Mouse (Mus musculus): Measurements from ENCODE around the gene Itga9.

DNA sequence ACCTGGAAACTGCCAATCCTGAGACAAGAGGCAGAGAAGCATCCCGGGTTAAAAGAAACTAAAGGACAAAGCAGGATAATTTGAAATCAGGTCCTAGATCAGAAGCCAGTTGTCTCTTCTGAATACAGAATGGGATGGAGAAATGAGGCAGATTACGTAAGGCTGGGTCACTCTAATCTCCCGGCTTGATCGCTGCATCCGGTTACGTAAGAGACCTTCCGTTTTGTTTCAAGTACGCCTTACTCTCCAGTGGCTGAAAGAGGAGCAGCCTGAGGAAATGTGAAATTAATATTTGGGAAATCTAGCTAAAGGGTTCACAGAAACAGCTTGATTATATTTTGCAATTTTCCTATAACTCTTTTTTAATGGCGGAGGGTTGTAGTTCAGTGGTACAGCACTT lies 306.6 kb downstream of the Itga9 start:
- no peak for TF ChIP-seq POLR2A (IDR thresholded peaks at IDR 0.05; ENCODE audit: extremely low read depth, insufficient read depth, low read length)
- TF ChIP-seq CTCF (IDR thresholded peaks at IDR 0.05; ENCODE audit: low read depth, low read length), result no peak

Measured in liver, adult 2 months (tissue).